Mouse (Mus musculus) testis, adult 2 months (tissue): ENCODE results near the gene Retsat.

Experiments used
- CTCF ChIP-seq: fragments of 200-500 bp; IDR thresholded peaks from 2 replicates; pipeline ENCODE4 v1.5.1; 2012; ENCODE audit warnings: low read depth, mild to moderate bottlenecking, inconsistent platforms, low read length, moderate library complexity; ENCODE audit not compliant: control insufficient read depth, insufficient read depth, insufficient replicate concordance
- POLR2A ChIP-seq: fragments of 200-500 bp; IDR thresholded peaks from 2 replicates; pipeline ENCODE4 v1.6.1; 2012; ENCODE audit warnings: low read depth, mild to moderate bottlenecking, inconsistent platforms, low read length, moderate library complexity; ENCODE audit not compliant: control insufficient read depth

DNA sequence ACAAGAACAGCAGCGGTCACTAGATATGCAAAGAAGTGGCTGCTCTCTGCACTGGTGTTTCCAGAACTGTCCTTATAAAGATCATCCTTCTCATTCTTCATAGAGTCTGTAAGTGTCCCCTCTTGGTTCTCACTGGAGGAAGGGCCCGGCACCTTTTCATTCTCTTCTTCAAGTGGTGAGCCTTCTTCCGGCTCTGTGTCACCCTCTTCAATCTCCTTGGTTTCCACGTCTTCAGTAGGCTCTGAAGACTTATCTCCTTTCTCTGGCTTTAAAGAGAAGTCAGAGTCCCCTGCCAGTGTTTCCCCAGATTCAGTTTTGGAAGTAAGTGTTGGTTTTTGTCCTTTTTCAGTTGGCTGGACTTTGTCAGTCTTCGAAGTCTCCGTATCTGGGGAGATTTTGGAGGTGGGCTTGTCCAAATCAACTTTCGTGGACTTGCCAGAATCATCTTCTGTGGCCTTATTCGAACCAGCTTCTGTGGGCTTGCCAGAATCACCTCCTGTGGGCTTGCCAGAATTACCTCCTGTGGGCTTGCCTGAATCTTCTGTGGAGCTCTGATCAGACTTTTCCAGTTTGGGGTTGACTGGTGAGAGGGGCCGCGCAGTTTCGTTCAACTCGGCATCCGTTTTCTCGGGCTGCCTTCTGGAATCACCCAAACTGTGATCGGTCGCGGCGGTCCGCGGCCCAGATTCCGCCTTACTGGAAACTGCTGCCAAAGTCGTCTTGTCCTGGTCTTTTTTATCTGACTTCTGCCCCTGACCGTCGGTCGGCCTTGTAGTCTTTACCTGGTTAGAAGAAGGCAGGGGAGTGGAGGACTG, 17.5 kb downstream of the Retsat start:
- TF ChIP-seq POLR2A (no peak), CTCF (no peak)
